Mouse (Mus musculus): ENCODE data around the gene Ms4a6c. TPM values are rescaled to one million over a fixed set of nuclear protein-coding genes. Genes with fewer than 3 reads are reported as not detected.
"Not testable (repeated sequence)": the region's sequence is repeated elsewhere in the genome, so short reads cannot be mapped to it uniquely, and the experiment has no call there.

Ms4a6c gene
- polyA plus RNA-seq, 1 experiment, result 7.1 TPM

DNA sequence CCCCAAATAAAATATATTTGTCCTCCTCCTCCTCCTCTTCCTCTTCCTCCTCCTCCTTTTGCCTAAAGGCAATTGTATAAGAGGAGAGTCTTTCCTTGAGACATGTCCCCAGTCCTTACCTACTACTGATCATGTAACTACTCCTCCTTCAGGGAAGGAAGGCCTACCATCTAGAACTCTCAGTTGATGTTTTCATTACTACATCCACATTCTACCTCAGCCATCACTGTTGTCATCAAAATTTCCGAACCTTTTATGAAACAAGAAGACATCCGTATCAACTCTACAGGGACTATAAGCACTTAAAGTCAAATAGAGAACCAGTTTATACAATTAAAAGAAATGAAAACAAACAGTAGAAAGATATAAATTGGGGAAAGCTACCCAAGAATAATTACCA lies 13.5 kb downstream of the Ms4a6c start:
- TF ChIP-seq CTCF (IDR thresholded peaks at IDR 0.05; ENCODE audit: insufficient read depth, low read length) (no peak), POLR2A (IDR thresholded peaks at IDR 0.05; ENCODE audit: borderline replicate concordance, extremely low read depth, low read depth, low read length) (no peak)
- H3K4me3 ChIP-seq (replicated peaks; ENCODE audit: extremely low read depth, low read depth, low read length), result no peak overlapping the region
- no peaks in the 10 kb centered on the region for H3K4me1 ChIP-seq (ENCODE audit: control insufficient read depth, insufficient read depth, low read length)
- no peak for DNase-seq
- WGBS, result 80% methylated on average over 2 of the region's 2 CpGs

DNA sequence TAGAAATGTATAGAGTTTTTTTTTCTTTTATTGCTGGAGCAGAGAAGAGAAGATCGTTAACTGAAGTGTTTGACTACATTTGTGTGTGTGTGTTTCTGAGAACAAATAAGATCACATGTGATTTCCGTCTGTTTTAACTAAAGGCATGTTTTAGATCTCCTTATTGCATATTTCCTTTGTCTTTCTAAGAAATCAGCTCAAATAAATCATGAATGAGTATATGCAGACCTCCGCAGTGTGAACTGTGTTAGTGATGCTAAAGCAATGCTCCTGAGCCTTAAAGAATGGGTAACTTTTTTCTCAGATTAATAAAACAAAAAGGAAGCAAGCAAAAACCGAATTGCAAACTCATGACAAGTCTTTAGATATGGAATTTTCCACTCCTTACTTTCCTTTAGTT lies 14.8 kb downstream of the Ms4a6c start:
- no peak for DNase-seq
- Histone ChIP-seq H3K4me1 (ENCODE audit: control insufficient read depth, insufficient read depth, low read length) (no peaks in the 10 kb centered on the region), H3K4me3 (replicated peaks; ENCODE audit: extremely low read depth, low read depth, low read length) (no peak overlapping the region)
- TF ChIP-seq CTCF (IDR thresholded peaks at IDR 0.05; ENCODE audit: insufficient read depth, low read length), result no peak
- TF ChIP-seq POLR2A (IDR thresholded peaks at IDR 0.05; ENCODE audit: borderline replicate concordance, extremely low read depth, low read depth, low read length), result no peak
- WGBS, result 50% methylated on average over 4 of the region's 4 CpGs

DNA sequence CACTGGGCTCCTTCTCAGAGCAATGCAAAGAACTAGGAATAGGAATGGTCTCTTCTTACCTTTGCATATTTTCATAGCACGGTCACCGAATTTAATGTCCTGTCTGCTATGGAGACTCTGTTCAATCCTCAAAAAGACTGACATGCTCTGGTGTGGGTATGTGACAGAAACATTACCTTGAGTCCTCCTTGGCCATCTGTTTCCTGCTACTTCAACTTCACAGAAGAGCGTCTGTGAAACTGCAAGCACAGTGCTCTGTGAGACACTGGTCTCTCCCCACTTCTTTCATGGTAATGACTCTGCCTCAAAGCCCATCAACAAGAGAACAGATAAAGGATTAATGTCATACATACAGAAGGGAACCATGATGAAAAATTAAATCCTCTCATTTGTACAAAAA lies 15.2 kb downstream of the Ms4a6c start:
- 59% methylated on average over 3 of the region's 3 CpGs for WGBS
- Histone ChIP-seq H3K4me1 (ENCODE audit: control insufficient read depth, insufficient read depth, low read length) (no peaks in the 10 kb centered on the region), H3K4me3 (replicated peaks; ENCODE audit: extremely low read depth, low read depth, low read length) (no peak overlapping the region)
- TF ChIP-seq CTCF (IDR thresholded peaks at IDR 0.05; ENCODE audit: insufficient read depth, low read length), result no peak
- TF ChIP-seq POLR2A (IDR thresholded peaks at IDR 0.05; ENCODE audit: borderline replicate concordance, extremely low read depth, low read depth, low read length), result no peak
- no peak for DNase-seq

DNA sequence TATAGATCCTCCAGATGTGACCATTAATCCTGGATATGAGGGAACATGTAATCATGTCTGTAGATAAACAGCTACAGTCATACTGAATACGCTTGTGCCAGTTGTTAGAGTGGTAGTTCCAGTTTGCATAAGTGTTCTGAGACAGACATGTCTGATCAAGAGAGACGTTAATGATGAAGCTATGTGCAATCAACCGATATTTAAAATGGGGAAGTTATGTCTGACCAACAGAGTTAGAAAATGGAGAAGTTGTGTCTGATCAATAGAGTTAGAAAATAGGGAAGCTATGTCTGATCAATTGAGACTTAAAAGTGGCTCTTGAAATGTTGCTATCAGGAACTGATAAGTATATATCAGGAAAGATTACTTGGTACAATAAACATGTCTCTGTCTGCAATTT lies 16.1 kb downstream of the Ms4a6c start:
- Histone ChIP-seq H3K4me3 (replicated peaks; ENCODE audit: extremely low read depth, low read depth, low read length) (no peak overlapping the region), H3K4me1 (ENCODE audit: control insufficient read depth, insufficient read depth, low read length) (no peaks in the 10 kb centered on the region)
- TF ChIP-seq CTCF (IDR thresholded peaks at IDR 0.05; ENCODE audit: insufficient read depth, low read length), result no peak
- TF ChIP-seq POLR2A (IDR thresholded peaks at IDR 0.05; ENCODE audit: borderline replicate concordance, extremely low read depth, low read depth, low read length), result no peak
- DNase-seq, result no peak
- 62% methylated on average over 3 of the region's 3 CpGs for WGBS

DNA sequence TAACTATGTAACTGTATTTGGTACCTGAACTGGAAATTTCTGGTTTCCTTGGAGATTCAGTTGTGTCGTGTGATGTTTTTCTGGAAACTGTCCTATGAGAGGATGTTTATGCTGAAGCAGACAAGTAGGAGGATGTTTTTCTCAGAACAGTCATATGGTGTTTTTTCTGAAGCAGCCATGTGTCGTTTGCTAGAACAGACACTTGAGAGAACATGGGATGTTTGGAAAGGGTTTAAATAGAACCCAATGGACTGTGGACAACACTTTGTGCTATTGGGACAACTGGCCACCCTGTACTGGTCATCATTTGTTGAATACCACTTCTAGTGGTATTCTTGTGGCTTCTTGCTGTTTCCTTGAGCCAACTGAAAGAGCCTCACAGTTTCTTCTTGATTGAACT lies 16.6 kb downstream of the Ms4a6c start, which contains the start of gene Gm8369:
Gm8369 (plus strand) TSS at position 193 of the 400 bp plus-strand sequence.
- Histone ChIP-seq H3K4me3 (replicated peaks; ENCODE audit: extremely low read depth, low read depth, low read length) (no peak within 1 kb of the TSS), H3K4me1 (ENCODE audit: control insufficient read depth, insufficient read depth, low read length) (no peaks in the 10 kb centered on the region)
- no peak for DNase-seq
- TF ChIP-seq POLR2A (IDR thresholded peaks at IDR 0.05; ENCODE audit: borderline replicate concordance, extremely low read depth, low read depth, low read length) (no peak), CTCF (IDR thresholded peaks at IDR 0.05; ENCODE audit: insufficient read depth, low read length) (no peak)
- 38% methylated on average over 2 of the region's 2 CpGs for WGBS

DNA sequence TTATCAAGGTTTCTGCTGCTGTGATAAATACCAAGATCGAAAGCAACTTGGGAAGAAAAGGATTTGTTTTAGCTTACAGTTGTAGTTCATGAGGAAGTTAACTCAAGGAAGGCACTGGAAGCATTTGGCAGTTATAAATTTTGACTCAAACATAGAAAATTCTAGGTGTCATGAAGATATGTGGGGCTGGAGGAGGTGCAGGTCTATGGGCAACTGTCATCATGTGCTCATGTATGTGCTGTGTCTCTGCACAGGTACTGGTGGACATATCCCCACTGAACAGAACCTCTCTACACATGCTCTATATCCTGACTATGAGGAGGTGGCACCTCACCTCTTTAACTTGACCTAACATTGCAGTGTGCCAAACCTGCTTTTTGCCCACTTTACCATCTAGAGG lies 17.4 kb downstream of the Ms4a6c start:
- DNase-seq, result no peak
- TF ChIP-seq CTCF (IDR thresholded peaks at IDR 0.05; ENCODE audit: insufficient read depth, low read length), result no peak
- no peak for TF ChIP-seq POLR2A (IDR thresholded peaks at IDR 0.05; ENCODE audit: borderline replicate concordance, extremely low read depth, low read depth, low read length)
- H3K4me3 ChIP-seq (replicated peaks; ENCODE audit: extremely low read depth, low read depth, low read length), result no peak overlapping the region
- 82% methylated on average over 1 of the region's 1 CpGs for WGBS
- no peaks in the 10 kb centered on the region for H3K4me1 ChIP-seq (ENCODE audit: control insufficient read depth, insufficient read depth, low read length)

DNA sequence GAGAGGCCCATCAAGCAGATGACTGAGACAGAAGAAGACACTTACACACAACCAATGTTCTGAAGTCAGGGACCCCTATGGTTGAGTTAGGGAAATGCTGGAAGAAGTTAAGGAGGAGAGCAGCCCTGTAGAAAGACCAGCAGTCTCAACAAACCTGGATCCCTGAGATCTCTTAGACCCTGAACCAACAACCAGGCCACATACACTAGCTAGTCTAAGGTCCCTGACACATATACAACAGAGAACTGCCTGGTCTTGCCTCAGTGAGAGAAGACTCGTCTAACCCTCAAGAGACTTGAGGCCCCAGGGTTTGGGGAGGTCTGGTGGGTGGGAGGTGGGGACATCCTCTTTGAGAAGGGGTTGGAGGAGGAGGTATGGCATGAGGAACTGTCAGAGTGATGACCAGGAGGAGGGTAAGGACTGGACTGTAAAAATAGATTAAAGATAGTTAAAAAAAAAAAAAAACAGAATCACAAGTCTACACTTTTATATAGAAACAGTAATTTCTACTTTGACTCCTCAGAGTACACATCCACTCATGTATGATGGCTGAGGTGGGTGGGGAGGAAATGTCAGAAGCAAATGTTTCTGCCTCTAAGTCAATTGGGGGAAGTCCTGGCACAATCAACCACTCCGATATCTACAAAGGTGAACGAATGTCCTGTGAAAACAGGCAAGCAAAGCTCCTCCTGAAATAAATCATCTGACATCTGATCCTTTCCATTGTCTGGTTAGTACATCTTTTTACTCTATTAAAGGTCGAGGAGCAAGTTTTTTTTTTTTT lies 22.4 kb downstream of the Ms4a6c start:
- no peak overlapping the region for H3K4me3 ChIP-seq (replicated peaks; ENCODE audit: extremely low read depth, low read depth, low read length)
- H3K4me1 ChIP-seq (ENCODE audit: control insufficient read depth, insufficient read depth, low read length), result no peaks in the 10 kb centered on the region
- 45% methylated on average over 4 of the region's 4 CpGs for WGBS
- DNase-seq, result no peak
- no peak for TF ChIP-seq CTCF (IDR thresholded peaks at IDR 0.05; ENCODE audit: insufficient read depth, low read length)
- TF ChIP-seq POLR2A (IDR thresholded peaks at IDR 0.05; ENCODE audit: borderline replicate concordance, extremely low read depth, low read depth, low read length), result no peak

DNA sequence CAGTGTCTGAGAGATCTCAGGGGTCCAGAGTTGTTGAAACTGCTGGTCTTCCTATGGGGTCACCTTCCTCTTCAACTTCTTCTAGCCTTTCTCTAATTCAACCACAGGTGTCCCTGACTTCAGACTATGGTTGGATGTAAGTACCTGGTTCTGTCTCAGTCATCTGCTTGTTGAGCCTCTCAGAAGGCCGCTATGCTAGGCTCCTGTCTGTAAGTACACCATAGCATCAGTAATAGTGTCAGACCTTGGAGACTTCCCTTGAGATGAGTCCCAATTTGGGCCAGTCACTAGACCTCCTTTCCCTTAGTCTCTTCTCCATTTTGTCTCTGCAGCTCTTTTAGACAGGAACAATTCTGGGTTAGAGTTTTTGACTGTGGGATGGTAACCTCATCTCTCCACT lies 23.5 kb downstream of the Ms4a6c start:
- TF ChIP-seq CTCF (IDR thresholded peaks at IDR 0.05; ENCODE audit: insufficient read depth, low read length), result no peak
- no peak for TF ChIP-seq POLR2A (IDR thresholded peaks at IDR 0.05; ENCODE audit: borderline replicate concordance, extremely low read depth, low read depth, low read length)
- Histone ChIP-seq H3K4me1 (ENCODE audit: control insufficient read depth, insufficient read depth, low read length) (no peaks in the 10 kb centered on the region), H3K4me3 (replicated peaks; ENCODE audit: extremely low read depth, low read depth, low read length) (no peak overlapping the region)
- 87% methylated on average over 1 of the region's 1 CpGs for WGBS
- DNase-seq, result no peak

DNA sequence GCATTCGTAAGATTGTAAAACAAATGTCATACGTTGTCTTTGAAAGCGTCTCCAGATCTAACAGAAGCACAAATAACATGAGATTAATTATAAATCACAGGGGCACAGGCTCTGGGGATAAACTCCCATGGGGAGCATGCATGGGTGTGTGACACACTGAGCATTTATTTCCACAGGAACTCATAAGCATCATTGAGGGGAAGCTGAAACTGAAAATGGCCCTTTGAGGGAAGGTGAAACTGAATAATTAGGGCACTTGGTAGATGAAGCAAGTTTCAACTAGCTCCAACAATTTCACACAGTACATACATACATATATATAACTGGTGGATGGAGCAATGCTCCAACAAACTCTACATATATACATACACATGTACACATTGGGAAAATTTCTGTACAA lies 25.4 kb downstream of the Ms4a6c start:
- no peak overlapping the region for H3K4me3 ChIP-seq (replicated peaks; ENCODE audit: extremely low read depth, low read depth, low read length)
- H3K4me1 ChIP-seq (ENCODE audit: control insufficient read depth, insufficient read depth, low read length), result no peaks in the 10 kb centered on the region
- TF ChIP-seq POLR2A (IDR thresholded peaks at IDR 0.05; ENCODE audit: borderline replicate concordance, extremely low read depth, low read depth, low read length) (no peak), CTCF (IDR thresholded peaks at IDR 0.05; ENCODE audit: insufficient read depth, low read length) (no peak)
- no peak for DNase-seq
- 68% methylated on average over 3 of the region's 3 CpGs for WGBS

DNA sequence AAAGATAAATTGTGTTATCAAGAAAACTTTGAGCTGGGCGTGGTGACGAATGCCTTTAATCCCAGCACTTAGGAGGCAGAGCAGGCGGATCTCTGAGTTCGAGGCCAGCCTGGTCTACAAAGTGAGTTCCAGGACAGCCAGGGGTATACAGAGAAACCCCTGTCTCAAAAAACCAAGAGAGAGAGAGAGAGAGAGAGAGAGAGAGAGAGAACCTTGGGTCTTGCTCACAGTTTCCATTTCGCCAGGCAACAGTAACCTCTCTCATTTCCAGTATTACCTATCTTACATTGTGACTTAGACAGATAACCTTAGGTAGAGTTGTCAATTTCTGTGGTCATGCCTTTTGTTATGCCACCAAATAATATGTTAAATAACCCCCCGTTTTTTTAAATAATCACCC lies 27.2 kb downstream of the Ms4a6c start:
- H3K4me3 ChIP-seq (replicated peaks; ENCODE audit: extremely low read depth, low read depth, low read length), result no peak overlapping the region
- TF ChIP-seq POLR2A (IDR thresholded peaks at IDR 0.05; ENCODE audit: borderline replicate concordance, extremely low read depth, low read depth, low read length) (no peak), CTCF (IDR thresholded peaks at IDR 0.05; ENCODE audit: insufficient read depth, low read length) (no peak)
- DNase-seq, result no peak
- WGBS, result 74% methylated on average over 6 of the region's 6 CpGs
- no peaks in the 10 kb centered on the region for H3K4me1 ChIP-seq (ENCODE audit: control insufficient read depth, insufficient read depth, low read length)

DNA sequence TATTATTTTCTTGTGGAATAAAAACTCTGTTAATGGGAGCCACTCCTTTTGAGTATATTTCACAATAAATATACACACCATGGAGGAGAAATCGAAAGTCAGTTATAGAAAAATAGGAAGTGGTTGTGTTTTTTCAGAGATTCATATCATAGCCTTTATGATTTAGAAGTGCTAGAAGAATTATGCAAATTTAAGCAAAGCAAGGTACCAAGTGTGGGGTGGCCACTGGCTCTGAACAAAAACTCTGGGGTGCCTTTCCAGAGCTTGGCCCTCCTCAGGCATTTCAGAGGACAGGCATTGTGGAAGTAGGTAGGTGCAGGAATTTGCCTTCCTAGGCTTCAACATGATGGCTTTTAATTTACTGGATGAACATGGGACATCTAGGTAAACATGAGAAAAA lies 28.1 kb downstream of the Ms4a6c start:
- not testable (repeated sequence) for H3K4me3 ChIP-seq (replicated peaks; ENCODE audit: extremely low read depth, low read depth, low read length); H3K4me1 ChIP-seq (ENCODE audit: control insufficient read depth, insufficient read depth, low read length); DNase-seq
- WGBS, result 64% methylated on average over 1 of the region's 1 CpGs

All from lung, adult 2 months (tissue).